13 mouse cellular contexts compared by ENCODE assay signal in genomic region chr10:45972240-45972639, GRCm38 (mm10).
"Had no signal": no experiment of that assay in that cellular context is flagged by ENCODE, and none has a peak within 500 bp of the region (broad histone marks: within the 10 kb centered on the region; RNA-seq: fewer than 3 reads in every experiment).

No protein-coding gene starts in this region.

- H3K27ac ChIP-seq: intestine, embryonic 15.5 days; layer of hippocampus, adult 2 months; limb, embryonic 13.5 days; liver, embryonic 14.5 days; midbrain, embryonic 12.5 days; neural tube, embryonic 13.5 days had no signal

- H3K36me3 ChIP-seq: intestine, embryonic 15.5 days; limb, embryonic 13.5 days; midbrain, embryonic 12.5 days; neural tube, embryonic 13.5 days had no signal

- H3K4me1 ChIP-seq: intestine, embryonic 15.5 days; limb, embryonic 13.5 days; midbrain, embryonic 12.5 days; neural tube, embryonic 13.5 days had no signal

- H3K27me3 ChIP-seq: limb, embryonic 13.5 days; midbrain, embryonic 12.5 days; neural tube, embryonic 13.5 days had no signal

- ATAC-seq: intestine, embryonic 15.5 days; midbrain, embryonic 16.5 days had no signal

- DNase-seq: lung, adult 18-20 months; retina, postnatal 1 day; right cerebral cortex, postnatal 4 days; spleen, adult 18-20 months; thymus, adult 18-20 months; thymus, postnatal 25 days had no signal

- H3K4me3 ChIP-seq: intestine, embryonic 15.5 days; layer of hippocampus, adult 2 months; limb, embryonic 13.5 days; midbrain, embryonic 12.5 days; neural tube, embryonic 13.5 days had no signal
